Mouse (Mus musculus) right cerebral cortex, postnatal 10 days (tissue): ENCODE measurements around the gene Tirap.
"Not testable (repeated sequence)": the region's sequence is repeated elsewhere in the genome, so short reads cannot be mapped to it uniquely, and the experiment has no call there.

ENCODE experiments used
- DNase-seq, 2 experiments: peaks; one replicate each; pipeline ENCODE4 v3.0.0; 2021; ENCODE audit warnings: low spot score in 2 of 2

The Tirap gene

GRCm38 (mm10) chr9:35147261-35147660 lies 52.8 kb downstream of the Tirap start:
- not testable (repeated sequence) for DNase-seq

GRCm38 (mm10) chr9:35145829-35146228 lies 54.3 kb downstream of the Tirap start:
- no peak for DNase-seq

GRCm38 (mm10) chr9:35145118-35145517 lies 55.0 kb downstream of the Tirap start:
- no peak for DNase-seq

GRCm38 (mm10) chr9:35142221-35142620 lies 57.9 kb downstream of the Tirap start:
- no peak for DNase-seq

GRCm38 (mm10) chr9:35139231-35139744 lies 60.8 kb downstream of the Tirap start:
- DNase-seq: no peak

- DNase-seq: no peak
Observed at GRCm38 (mm10) chr9:35138029-35138428, 62.1 kb downstream of the Tirap start.

GRCm38 (mm10) chr9:35135575-35135974 lies 64.5 kb downstream of the Tirap start:
- DNase-seq: no peak
